Mouse (Mus musculus): ENCODE measurements around the gene Chd3.

Chd3 gene

GRCm38 (mm10) chr11:69369215-69369989 is at the start of gene Chd3:
Gene Chd3 (minus strand): TSS chr11:69369406.
- DNase-seq, result no peak

DNA sequence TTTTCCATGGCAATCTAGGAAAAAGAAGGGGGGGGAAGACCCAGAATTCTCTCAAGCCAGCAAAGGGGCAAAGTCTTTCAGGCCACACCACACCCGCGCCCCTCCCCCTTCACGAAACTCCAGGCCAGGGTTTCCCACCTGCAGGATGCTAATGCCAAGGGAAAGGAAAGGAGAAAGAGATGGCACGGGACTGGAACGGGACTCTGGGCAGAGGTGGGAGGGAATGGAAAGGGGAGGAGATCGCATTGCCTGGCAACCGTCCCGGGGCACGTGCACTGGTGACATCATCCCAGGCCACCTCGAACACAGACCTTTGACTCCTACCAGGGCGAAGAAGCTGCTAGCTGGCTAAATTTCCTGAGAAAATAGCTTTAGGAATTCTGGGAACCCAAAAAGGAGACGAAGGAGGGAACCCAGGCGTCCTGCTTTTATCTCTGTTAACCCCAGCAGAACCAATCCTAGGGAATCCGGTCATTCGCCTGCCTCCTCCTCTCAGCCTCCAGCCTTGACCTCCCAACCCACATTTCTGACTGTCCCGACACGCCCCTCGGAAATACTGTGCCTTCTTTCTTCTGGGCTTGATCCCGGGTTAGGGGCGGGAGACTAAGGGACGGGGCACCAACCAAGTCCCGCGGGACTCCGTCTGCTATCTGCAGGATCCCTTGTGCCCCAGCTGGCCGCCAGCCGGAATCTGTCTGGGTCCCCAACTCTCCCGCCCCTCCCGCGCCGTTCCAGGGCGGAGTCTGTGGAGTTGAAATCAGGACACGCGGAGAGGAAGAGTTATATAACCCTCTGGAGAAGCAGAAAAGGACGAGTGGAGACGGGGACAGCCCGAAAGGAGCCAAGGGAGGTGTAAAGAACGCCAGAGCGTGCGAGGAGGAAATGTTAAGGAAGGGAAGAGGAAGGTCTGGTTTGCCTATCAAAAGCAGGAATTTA is 48.5 kb upstream of the Chd3 start:
- DNase-seq, result peak; percentile 98

- no peak for DNase-seq
Measured at GRCm38 (mm10) chr11:69416921-69417448, 47.8 kb upstream of the Chd3 start.

DNA sequence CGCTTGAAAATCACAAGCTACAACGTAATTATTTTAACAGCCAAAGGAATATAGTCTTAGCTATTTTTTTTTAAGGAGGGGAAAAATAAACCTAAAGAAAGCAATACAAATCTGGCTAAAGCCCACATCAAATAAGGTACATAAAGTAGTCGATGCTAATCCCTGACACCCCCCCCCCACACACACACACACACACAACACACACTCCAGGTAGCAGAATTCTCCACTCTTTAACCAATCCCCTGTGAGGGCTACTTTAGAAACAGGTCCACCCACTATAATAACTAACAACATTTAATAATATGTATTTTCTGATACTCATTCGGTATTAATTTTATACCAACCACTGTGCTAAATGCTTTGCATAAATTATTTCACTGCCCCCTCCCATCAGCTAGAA is 47.3 kb upstream of the Chd3 start:
- DNase-seq, result no peak

DNA sequence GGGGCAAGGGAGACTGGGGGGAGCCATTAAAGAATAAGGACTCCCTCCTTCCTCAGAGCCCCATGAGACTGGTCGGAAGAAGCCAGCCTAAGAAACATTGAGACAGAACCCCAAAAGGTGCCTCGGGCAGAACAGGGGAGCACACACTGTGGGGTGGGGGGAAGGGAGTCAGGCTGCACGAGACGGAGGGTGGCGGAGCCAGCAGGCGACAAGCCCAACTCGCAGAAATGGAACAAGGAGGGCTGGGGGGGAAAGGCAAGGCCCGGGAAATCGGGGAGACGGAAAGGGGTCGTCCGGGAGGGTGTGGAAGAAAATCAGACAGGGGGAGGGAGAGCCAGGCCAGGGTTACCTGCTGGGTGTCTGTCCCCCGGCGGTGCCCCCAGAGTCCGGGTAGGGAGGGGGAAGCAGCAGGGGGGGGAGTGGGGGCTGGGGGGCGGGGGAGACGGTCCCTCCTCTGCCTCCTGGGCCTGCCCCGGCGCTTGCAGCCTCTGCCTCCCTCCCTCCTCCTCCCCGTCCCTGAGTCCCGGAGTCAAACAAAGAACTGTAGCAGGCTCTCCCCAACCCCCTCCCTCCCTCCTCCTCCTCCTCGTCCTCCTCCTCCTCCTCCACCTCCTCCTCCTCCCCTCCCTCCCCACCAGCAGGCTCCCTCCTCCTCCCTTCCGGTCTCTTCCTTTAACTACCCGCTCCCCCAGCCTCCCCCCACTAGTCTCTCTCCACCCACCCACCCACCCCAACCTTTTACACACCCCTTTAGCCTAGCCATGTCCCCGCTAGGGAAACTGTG is 46.7 kb upstream of the Chd3 start:
- DNase-seq, result peak; percentile 84

GRCm38 (mm10) chr11:69415327-69415667 is 46.1 kb upstream of the Chd3 start:
- DNase-seq, result peak; percentile 89

DNA sequence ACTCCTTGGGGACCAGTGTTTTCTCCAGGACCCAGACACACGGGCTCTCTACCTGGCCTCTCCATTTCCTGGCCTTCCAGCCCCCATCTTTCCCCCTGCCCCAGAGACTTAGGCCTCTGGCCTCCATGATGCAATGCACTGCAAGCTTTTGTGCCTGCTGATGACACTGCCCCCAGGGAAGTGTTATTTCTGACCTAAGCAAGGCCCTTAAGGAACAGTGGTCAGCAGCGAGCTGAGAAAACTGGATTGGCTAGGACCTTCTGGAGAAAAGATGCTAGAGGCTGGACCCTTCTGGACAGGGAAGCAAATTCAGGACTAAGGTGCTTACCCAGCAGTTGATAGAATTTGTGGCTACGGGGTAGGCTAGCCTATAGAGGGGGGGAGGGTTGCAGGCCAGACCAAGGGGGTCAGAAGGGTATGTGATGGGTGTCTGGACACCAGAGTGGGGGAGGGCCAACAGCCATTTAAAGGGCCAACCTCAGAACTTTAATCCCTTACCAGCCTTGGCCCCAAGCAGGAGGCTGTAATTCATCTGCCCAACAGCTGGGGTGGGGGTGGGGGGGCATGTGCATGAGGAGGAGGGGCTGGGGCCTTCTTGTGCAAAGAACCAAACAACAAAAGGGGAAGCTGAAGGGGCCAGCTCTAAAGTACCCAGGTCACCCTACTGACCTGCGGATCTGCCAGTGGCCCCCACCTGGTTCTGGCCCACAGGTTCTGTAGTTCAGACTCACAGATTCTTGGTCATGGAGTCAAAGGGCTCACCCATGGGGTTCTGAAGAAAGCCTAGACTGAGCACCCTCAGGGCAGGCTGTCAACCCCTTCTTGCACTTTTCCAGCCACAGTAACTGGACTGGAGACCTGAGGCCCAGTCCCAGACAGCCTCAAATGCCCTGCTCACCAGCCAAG is 45.5 kb upstream of the Chd3 start:
- peak; percentile 61 for DNase-seq

DNA sequence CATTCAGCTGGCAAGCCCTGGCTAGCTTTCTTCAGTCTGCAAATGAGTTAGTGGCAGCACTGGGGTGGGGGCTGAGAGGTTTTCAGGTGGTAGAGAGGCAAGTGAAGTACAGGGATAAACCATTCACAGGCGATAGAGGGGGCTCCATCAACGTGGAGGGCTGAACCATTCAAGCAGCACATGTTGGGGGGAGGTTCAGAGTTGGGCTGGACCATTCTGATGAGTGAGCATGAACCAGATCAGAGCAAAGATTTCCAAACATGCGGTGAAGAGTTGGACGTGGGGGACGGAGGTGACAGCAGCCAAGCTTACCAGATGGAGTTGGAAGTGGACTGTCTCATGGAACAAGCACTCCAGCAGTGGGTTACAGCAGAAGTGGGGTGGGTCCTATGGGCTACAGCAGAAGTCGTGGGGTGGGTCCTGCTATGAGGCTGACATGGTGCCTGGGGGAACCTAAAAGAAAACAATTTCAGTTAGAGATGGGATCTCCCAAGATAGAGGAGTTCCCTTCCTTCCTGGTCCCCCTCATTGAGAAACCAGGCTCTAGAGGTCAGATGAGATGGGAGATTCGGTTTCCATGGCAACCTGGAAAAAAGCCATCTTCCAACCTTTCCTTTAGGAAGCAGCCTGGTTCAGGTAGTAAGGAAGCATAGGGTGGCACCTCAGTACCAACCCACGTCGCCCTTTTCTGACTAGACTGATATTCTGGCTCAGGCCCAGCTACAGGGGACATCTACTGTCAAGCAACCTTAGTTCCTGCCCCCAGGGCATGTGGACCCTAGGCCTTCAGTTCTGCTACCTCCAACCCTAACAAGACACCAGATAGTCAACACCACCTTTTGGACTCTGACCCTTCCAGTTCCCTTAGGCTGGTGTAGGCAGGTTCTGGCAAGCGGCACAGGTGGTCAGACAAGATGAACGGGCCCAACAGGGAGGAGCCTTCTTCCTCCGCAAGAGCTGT is 44.3 kb upstream of the Chd3 start, which contains the start of gene Kdm6b:
Gene Kdm6b, minus strand, starts transcription at position 455 of the 961 bp plus-strand sequence.
- peak; percentile 82 for DNase-seq

DNA sequence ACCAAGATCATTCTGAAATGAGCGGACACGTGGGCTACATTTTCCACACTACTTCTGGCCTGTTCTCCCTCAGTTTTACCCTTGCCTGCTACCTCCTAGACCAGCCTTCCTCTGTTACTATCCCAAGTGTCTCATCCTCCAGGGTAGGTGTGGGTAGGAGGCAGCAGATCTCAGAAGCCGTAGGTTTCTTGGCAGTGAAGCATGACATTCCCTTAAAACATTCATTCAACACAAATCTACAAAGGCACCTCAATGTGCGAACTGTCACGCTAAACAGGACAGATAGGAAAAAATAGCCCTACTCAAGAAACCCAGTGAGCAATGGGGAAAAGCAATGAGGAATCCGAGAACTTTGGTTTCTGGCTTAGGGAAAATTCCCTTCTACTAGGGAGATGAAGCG is 43.3 kb upstream of the Chd3 start:
- no peak for DNase-seq

GRCm38 (mm10) chr11:69411538-69412203 is 42.5 kb upstream of the Chd3 start:
- DNase-seq, result peak; percentile 67

GRCm38 (mm10) chr11:69411073-69411535 is 41.9 kb upstream of the Chd3 start:
- DNase-seq, result peak; percentile 93

DNA sequence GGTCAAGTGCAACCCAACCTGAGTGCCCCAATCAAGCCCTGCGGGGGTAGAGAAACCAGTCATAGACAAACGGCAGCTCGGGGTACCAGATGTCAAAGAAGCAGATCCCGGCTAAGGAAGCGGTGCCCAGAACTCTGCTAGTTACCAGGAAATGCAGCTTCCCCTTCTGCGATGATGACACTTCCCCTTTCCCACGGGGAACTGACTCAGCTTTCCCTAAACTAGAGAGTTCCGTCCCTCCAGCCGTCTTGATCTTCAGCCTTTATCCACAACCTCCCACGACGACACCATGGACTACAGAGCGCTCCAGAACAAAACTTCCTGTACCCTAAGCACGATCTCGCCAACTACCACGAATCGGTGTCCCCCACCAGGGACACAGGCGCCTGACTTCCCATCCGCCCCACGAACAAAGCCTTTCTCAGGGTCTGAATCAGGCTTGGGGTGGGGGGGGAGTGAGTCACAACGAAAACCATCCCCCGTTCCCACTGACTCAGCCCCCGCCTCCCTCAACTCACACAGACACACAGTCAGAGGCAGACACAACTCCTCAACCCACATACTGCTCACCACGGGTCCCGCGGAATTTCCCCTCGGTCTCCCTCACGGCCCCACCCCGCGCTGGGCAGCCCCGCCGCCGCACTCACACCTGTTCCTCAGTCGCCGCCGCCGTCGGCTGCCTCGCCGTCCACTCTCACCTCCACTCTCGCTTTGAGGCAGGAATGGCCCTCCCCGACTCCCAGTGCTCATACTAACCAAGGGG is 41.3 kb upstream of the Chd3 start:
- no peak for DNase-seq

DNA sequence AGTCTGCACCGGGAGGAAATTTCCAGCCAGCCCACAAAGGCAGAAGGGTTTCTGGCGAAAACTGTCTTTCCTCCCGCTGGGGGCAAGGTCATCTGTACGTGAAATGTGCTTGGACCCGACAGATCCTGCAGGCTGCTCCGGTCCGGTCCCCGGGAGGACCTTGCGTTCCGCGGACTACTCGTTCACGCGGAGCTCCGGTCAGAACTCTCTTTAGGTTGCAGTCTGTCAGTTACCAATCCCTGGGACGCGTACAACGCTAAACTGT is 40.8 kb upstream of the Chd3 start:
- DNase-seq, result no peak

DNA sequence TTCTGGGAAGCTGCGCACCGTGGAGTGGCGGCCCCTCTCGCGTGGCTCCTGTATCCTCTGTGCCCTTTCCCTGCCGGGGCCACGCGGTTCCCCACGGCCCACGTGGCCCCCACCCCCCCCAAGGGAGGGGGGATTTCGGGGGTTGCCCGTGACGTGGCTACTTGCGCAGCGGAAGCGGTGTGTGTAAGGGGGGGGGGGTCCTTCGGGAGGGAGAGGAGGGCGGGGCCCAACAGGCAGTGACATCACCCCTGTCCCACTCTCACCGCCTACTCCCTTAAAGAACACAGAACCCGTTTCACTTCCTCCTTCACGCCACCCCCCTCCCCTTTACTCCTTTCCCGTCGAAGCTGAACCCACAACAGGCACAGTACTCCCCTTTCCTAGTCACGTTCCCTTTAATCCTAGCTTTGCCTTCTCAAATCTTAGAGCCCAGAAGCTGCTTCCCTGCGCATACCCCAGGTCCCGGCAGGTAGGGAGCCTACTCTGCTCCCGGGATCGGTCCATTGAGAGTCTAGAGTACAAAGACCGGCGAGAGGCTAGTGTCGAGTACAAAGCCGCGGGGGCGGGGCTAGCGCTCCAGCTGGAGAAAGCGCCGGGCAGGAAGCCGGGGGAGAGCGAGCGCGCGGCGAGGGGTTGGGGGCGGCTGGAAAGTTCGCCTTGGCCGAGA is 40.3 kb upstream of the Chd3 start:
- peak; percentile 82 for DNase-seq

GRCm38 (mm10) chr11:69408541-69409377 is 39.6 kb upstream of the Chd3 start:
- DNase-seq, result peak; percentile 90

GRCm38 (mm10) chr11:69407724-69408004 is 38.5 kb upstream of the Chd3 start:
- peak; percentile 41 for DNase-seq

GRCm38 (mm10) chr11:69406867-69407723 is 37.9 kb upstream of the Chd3 start:
- DNase-seq, result peak; percentile 54

All from cerebellum, adult 11-12 months (tissue).